Mouse (Mus musculus) R1 (cell line): Measurements from ENCODE around the gene Sorbs1.

ENCODE experiments used
- DNase-seq: peaks from one replicate; pipeline ENCODE4 v3.0.0-alpha.2; 2018; ENCODE audit warnings: low read depth, low spot score

The Sorbs1 gene

DNA sequence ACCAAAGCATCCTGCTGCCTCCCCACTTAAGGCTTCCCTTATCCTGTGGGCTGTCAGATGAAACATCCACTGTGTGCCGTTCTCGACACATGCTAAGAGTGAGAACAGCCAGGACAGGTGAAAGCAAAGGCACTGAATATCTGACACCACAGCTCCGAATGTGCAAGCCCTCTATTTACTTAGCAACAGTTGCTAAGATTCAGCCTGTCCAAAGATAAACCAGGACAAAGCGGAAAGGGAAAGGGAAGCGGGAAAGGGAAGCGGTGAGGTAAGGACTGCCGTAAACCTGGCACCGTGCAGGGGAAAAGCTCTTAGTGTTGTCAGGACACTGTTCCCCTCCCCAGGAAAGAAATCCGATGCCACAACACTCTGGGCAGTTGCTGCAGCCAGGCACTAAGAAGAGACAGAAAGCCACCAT is 75.9 kb downstream of the Sorbs1 start:
- DNase-seq, result peak; percentile 27

DNA sequence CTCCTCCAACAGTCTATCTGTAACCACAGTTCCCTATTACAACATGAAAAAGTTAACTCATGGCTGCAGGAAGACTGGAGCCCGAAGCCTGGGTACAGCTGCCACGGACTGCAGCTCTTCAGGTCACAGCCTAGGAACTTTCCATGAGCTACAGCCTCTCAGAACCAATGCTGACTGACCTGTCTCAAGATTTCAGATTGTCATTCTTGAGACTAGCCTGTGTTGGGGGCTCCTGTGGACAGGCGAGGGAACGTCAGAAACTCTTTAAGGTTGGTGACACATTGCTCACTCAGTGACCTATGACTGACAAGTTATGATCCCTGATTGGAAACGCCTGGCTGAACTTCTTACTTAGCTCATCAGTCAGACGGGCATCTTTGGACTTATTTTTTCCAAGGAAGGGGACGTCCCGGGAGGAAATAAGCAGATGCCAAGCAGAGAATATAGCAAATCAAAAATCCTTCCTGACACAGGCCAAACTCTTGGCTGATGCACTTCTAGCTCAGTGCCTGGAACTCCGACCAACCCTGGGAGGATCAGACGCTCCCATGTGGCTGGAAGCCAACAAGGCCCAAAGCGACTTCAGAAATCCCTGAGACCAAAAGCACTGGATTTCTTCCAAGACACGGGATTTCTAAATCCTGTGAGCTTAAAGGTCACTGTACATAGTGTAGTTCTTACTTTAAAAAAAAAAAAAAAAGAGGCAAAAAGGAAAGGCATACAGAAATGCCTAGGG is 76.9 kb downstream of the Sorbs1 start:
- DNase-seq, result no peak

DNA sequence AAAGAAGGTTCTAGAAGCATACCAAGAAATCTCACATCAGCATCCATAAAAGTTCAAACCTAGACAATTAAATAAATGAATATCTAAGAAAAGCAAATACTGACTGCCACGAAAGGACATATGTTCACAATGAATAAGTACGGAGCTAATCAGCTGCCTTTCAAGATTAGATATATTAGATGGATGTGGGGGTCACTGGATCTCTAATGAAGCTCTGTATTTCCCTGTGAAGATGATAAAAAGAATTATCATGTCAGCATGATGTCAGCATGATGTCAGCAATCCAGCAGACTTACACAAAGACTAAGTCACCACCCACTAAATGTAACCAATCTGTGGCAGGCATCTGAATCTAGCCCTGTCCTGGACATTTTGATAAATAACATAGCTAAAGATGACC is 77.8 kb downstream of the Sorbs1 start:
- no peak for DNase-seq

DNA sequence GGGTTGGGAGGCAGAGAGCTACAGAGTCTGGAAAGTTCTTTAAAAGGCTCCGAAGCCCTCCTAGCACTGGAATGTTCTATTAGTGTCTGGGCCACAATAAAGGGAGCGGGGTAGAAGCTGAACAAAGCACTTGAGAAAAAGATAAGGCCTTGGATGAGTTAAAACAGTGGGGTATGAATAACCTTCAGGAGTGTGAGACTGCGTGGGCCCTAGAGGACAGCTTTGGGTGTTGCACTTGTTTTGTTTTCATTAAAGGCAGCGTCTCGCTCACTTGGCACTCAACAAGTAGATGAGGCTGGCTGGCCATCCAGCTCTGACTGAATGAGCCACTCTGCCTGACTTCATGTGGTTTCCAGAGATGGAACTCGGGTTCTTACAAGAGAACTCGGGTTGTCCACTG is 78.5 kb downstream of the Sorbs1 start:
- DNase-seq, result no peak

DNA sequence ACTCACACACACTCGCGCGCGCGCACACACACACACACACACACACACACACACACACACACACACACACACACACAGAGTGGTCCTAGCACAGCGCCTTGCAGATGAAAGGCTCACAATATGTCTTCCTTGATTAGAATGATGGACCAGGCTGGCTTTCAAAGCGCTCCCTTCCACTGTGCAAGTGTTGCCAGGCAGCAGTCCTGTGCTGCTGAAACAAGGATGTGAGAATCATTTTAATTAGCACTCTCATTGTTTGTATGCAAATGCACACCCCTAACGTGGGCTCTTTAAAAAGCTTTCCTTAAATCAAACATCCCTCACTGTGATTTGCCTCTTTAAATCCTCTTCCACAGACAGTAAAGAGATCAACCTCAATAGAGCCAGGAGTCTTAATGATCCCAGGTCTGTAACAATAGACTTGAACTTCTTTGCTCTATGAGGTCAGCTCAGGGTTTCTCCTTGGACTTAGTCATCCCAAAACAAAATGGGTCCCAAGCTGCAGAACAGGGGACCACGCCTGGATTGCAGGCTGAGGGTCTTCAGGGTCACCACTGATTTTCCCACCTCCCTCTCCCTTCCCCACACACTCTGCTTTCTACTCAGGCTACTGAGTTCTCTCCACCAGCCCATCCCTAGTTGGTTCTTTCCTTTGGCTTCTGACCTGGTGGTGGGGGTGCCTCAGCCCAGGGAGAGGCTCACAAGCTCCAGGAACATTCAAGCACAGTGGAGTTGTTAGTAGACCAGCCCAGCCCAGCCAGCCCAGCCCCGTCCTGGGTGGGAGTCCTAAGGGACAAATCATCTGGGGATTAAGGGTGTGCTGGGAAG is 79.3 kb downstream of the Sorbs1 start:
- DNase-seq, result peak; percentile 47

DNA sequence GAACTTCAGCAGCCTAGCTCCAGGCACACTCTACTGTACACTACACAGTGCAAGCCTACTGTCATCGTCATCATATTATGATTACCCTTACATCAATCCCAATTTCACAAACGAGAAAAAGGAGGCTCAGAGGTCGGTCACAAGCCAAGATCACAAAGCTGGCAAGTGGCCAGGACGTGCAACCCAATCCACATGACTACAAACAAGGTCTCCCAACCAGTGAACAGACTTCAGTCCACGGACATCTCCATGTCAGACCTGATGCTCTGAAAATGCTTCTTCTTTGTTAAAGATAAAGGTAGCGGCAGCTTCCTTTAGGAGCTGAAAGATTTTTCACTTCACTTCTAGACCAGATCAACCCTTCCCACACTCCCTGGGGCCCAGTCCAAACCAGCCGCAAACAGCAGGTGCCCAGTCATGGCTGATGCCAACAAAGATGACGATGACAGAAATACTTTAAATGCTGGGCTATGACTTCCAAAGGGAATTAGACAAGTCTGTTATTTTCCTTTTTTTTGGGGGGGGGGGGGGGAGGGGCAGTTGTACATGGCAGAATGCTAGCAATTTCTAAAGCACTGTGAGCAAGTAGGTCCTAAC is 80.2 kb downstream of the Sorbs1 start:
- DNase-seq, result no peak

DNA sequence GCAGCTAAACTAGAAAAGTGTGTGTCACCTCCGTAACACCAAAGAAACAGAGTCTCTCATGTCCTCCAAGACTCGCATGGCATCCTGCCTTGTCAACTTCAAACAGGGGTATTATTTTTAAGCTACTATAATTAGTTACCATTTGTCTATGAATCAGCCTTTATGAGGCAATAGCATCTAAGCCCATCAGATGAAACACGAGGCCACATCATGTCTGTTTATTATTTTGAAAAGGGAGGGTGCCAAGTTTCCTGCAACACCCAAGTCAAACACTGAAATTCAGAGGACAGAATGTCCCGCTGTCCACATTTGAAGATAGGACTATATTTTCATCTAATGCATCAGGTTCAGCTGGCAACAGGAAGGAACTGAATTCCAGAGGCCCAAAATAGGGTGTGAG is 81.6 kb downstream of the Sorbs1 start:
- no peak for DNase-seq

DNA sequence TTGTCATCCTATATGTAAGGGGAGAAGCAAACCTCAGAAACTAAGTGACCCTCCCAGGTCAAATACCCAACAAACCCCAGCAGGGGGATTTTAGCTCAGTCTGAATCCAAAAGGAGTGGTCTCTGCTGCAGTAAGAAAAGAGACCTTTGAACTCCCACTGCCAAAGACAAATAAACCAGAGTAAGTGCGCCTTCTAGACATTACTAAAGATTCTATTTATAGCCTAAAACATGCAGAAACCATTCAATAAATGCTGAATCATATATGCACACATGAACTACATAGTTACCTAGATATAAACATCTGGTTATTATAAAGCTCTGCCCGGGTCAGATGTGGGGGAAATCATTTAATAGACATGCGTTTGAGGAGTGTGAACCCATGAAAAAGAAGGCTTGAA is 84.0 kb downstream of the Sorbs1 start:
- DNase-seq, result no peak

DNA sequence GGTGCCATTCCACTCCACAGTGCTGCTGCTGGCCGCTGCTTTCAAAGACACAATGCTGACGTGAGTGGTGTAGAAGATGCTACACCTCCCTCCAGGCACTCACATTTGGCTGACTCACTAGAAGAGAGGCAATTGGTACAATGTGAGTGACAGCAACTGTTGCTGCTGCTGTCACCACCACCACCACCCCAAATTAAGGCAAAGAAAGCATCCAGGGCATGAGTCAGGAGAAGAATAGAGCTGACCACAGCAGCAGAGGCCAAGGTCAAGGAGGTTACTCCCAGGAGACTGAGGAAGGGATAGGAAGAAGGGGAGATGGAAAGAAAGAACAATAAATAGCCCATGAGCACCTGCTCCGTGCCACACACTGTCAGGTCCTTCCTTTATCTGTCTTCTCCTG is 84.4 kb downstream of the Sorbs1 start:
- no peak for DNase-seq

DNA sequence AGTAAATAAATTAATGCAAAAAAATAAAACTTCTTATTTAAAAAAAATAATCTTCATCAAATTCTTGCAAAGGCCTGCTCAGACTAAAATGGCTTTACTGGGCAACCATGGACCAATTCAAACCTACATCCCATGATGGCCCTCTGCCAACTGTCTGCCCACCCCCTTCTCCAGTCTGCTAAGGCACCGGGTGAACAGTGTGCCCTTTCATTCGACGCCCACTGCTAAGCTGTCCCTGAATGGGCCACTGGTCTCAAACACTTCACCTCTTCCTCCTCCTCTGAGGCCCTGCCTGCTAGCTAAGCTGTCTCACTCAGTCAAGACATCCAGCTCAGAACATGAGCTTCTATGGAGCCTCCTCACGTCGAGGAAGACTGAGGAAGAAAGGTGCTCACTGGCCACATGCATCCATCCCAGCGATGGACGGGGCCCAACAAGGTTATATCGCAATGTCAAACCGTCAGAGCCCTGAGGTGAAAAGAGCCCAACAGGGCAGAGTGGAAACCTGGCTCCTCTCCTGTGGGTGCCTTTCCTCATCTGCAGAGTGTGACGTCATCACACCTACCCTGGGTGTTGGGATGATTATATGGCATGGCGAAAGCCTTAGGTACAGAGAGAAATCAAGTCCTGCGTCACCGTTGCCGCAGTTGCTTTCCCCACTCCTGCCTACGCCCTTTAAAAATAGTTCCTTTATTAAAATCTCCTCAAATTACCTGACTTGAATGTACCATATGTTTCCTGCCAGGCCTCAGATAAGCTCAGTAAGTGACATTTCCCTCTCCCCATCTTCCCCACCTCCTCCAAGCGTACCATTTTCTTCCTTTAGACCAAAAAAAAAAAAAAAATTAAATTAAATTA is 87.2 kb downstream of the Sorbs1 start:
- DNase-seq, result no peak

DNA sequence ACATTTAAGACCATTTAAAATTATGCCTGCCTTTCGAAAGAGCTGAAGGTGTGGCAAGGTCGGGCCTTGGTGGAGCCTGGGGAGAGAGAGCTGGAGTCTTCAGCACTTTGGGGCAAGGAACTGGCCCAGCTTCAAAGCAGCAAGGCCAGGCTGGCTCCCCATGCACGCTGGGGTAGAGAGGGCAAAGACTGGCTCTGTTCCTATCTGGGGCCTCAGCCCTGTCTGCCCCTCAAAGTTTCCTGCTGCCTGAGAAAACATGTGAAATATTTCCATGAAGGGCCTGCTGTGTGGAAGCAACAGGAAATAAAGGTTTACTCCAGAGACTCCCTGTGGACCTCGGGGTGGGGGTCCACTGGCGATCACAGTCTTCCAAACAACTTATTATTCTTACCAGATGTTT is 88.3 kb downstream of the Sorbs1 start:
- DNase-seq, result no peak

DNA sequence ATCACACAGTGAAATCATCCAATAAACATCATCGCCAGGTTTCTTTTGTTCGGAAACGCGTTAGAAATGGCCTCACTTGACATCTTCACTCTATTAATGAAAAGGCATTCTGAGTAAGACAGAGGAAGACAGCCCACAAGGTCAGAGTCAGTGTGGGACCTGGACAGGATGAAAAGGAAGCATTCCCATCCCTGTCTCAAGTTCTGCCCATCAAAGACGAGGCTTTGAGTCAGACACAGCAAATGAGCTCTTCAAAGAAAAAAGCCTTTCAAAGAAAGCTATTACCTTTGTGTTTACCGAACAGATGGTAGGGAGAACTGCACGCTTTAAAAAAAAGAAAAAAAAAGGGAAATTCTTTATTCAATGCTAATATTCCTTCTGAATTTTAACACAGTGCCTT is 92.5 kb downstream of the Sorbs1 start:
- no peak for DNase-seq

DNA sequence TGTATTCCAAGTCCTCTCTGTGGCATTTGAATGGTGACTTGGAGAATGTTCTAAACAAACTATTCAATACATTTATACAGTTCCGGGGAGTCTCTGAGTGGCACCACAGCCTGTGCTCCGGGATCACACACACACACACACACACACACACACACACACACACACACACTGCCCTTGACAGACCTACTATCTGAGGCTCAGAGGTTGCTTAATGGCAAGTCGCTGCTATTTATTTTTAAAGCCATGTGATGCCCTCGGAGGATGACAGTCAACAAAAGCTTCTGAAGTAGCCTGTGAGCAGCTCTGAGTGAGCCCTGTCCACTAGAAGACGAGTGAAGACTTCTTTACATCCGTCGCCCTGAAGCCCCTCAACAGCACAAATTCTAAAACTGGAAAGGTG is 94.3 kb downstream of the Sorbs1 start:
- no peak for DNase-seq

DNA sequence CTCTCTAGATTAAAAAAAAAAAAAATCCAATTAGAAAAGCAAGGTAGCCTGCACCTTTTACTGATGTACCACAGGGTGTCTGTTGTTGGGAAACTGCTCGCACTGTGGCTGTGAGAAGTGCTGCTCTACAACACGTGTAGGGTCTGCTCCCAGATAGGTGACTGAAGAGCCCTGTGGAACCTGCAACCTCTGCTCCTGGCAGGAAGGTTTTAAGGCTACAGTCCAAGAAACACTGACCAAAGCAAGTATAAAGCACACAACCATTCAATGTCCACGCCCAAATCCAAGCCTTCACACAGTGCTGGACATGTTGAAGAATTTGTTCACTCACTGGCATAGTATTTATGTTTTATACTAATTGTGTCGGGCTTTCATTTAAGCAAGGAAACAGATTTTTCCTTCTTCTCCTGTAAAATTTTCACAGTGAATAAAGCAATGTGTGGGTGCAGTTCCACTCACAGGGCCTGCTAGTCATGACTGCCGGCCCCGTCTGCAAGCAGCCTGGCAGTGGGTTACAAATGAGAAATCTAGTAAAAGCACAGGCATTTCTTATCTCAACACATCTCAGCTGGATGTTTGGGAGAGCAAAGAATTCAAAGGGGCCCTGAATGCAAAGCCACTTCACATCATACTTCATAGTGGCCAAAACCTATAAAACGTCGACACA is 96.3 kb downstream of the Sorbs1 start:
- DNase-seq, result no peak

DNA sequence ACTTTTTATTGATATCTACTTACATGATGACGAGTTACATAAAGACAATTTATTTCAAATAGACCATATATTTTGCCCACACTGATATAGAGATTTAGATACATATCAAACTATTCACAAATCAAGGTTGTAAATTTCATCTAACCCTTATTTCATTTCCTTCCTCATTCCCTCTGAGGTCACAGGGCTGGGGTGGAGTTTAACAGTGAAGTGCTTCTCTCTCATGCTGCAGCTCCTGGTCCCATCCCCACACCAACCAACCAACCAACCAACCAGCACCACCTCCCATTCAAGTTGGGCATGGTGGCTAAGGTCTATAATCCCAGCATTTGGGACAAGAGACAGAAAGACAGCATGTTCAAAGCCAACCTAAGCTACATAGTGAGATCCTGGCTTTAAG is 97.9 kb downstream of the Sorbs1 start:
- no peak for DNase-seq

DNA sequence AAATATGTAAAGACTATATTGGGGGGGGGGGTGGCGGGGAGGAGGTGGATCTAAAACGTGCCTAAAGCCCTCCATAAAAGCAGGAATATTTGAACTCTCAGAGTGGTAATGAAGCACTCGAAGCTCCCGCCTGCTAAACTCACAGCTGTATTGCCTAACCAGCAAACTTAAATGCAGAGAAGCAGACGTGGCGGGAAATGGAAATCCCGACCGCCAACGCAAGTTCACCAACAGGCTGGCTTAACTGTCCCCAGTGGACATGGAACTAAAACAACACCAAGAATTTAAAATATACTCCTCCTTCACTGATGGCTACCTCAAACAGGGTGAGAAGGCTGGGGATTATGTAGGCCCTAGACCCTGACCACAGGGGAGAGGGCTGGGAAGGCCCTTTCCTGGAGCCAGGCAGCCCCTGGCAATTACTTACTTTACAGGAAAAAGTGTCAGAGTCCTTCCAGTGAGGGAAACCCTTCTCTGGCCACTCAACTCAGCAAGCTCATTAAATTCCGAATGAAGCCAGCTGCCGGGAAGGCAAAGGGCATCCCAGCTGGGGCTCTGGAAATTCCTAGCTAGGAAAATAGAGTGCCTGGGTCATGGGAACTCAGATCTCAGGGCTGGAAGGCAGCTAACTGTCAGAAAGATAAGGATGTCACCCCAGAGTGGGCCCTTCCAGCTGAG is 98.6 kb downstream of the Sorbs1 start:
- no peak for DNase-seq

DNA sequence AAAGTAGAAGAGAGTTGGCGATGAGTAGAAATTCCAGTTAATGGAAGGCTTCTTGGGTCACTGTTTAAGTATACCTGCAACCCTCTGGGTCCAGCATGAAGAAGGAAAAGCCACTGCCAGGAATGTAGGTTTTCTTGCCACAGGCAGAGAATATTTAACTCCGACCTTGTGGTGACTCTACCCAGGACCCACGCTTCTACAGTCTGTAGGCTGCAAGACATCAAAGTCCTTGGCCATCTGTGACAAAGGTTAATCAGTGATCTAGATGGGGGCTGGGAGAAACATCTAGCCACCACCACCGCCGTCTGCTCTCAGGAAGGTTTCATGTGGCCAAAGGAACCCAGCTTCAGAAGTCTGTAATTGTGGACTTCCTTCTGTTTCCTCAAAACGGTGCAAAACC is 99.2 kb downstream of the Sorbs1 start:
- DNase-seq, result no peak

DNA sequence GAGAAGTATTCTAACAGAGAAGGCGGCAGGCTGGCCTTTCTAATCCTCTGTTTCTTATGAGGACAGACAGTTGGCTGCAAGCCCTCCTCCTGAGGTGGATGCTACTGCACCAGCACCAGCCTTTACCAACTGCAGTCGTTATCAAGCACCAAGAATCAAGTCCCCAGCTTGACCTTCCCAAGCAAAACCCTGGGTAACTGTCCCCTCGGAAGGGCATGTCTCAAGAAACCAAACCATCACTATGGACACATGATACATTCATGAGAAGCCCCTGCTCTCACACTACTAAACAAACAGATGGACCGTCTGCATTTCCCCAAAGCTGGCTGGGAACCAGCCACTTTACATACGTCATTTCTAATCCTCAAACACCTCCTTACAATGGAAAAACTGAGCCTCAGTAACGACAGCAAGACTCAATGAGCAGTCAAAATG is 102.2 kb downstream of the Sorbs1 start:
- no peak for DNase-seq

DNA sequence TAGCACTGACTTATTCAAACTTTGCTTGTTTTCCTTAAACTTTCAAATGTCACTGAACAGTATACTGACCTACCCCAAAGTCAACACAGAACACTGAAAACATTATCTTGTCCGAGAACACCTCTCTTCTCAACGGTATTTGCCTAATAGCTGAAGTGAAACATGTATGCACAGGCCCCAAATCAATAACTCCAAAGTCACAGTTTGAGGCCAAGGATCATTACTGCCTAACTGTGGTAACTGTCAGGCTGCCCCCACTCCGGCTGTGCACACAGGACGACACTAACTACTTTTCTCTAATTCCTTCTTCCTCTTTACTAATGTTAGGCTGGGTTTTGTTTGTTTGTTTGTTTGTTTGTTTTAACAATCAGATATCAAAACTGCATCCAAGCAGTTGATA is 103.1 kb downstream of the Sorbs1 start:
- DNase-seq, result no peak

DNA sequence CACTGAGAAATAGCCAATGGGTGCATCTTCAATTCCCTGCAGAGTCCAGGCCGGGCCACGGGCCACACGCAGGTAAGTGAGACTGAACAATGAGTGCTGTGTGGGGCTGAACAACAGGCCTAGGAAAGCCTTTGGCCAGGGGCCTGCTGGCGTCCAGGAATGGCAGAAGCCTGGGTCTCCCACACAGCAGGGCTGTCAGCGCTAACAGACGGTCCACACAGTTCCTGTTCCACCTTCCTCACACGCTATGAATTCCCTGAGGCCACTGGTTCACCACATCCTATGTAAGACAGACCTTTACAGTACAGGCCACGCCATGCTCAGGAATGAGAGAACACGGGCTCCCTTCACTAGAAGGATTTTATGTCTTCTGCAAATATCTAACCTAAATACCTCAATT is 103.5 kb downstream of the Sorbs1 start:
- DNase-seq, result no peak
